Mouse (Mus musculus): ENCODE results near the gene Sost.

Gene Sost

DNA sequence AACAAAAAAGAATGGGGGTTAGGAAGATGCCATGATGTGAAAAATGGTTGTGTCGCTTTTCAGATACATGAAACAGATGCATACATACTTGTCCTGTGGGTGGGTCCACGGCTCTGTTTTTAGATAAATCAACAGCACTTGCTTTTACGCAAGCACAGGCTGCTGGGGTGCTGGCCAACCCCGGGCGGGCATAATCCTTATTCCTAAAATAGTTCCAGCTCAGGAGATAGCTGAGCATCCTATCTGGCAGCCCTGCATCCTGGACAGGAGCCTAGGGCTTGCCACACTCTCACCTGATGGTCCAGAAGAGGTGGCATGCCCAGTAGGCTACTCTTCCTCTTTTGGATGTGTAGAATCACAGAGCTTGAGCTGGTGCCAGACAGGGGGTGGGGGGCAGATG is 16.8 kb downstream of the Sost start:
- in situ Hi-C loops (cut with MboI, MseI) = no loop called here

- in situ Hi-C loops (cut with MboI, MseI) = no loop called here
These were observed 20.3 kb downstream of the Sost start for GRCm38 (mm10) chr11:101946525-101946924.

- in situ Hi-C loops (cut with MboI, MseI) = no loop called here
These were observed 23.8 kb downstream of the Sost start for GRCm38 (mm10) chr11:101943055-101943454.

GRCm38 (mm10) chr11:101937108-101937507 is 29.7 kb downstream of the Sost start:
- in situ Hi-C loops (cut with MboI, MseI) = no loop called here

DNA sequence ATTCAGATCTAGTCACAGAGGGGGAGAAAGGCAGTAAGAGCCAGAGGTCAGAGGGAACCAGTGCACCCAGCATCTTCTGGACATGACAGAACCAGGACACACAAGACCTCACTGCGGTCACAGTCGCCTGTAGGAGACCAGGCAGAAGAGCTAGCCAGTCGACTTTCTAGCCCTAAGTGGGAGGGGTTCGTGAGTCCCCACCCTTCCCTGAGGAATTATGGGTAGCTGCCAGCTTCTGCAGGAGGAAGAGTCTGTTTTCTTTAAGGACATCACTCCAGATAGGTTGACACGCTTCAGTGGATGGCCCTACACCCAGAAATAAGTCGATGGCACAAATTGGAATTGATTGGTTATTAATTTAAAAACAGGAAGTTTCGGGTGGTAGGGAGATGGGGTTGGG is 30.4 kb downstream of the Sost start:
- in situ Hi-C loops (cut with MboI, MseI) = no loop called here

- in situ Hi-C loops (cut with MboI, MseI) = no loop called here
These were observed 31.1 kb downstream of the Sost start for GRCm38 (mm10) chr11:101935743-101936142.

- in situ Hi-C loops (cut with MboI, MseI) = no loop called here
These were observed 34.8 kb downstream of the Sost start for GRCm38 (mm10) chr11:101931978-101932377.

- in situ Hi-C loops (cut with MboI, MseI) = no loop called here
These were observed 38.6 kb downstream of the Sost start for GRCm38 (mm10) chr11:101928030-101928762.

- in situ Hi-C loops (cut with MboI, MseI) = no loop called here
These were observed 39.7 kb downstream of the Sost start for GRCm38 (mm10) chr11:101926951-101927589.

DNA sequence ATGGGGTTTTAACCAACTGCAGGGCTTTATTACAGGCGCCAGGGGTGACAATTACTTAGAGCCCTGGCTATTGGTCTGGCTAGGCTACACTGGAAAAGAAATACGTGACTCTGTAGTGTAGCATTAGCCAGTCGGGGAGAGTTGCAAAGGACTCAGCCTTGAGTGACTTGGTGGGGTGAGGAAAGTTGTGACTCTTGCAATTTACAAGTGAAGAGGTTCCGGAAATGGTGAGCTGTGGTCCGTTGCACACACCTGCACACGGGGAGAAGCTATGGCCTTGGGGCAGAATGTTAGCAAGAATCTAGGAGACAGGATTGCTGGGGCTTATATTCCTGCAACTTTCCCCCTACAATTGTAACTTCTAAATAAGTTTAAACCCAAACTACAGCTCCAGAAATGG is 41.2 kb downstream of the Sost start:
- in situ Hi-C loops (cut with MboI, MseI) = no loop called here

DNA sequence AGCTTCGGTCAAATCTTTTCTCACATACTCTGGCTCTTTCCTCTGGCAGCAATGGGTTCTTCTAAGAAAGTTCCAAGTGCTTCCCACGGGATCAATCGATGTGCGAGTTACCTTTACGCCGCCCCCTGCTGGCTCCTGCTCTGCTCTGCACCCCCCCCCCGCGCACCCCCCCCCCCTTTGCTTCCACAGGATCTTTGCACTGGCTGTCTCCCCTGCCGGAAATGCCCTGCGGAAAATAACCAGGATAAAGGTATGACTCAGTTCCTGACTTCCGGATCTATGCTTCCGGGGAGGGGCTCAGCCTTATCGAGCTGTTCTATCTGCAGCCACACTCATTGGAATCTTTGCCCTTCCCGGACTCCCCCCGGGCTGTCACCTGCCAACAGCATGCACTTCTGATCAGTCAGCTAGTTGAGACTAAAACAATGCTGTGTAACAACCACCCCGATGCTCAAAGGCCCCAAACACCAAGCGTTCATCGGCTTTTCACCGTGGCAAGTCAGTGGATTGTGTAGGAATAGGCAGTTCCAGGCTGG is 42.3 kb downstream of the Sost start:
- in situ Hi-C loops (cut with MboI, MseI) = loop anchor here (5.0 kb wide), 1 partner anchor 43 kb away; the partner anchor contains the start of gene Sost

DNA sequence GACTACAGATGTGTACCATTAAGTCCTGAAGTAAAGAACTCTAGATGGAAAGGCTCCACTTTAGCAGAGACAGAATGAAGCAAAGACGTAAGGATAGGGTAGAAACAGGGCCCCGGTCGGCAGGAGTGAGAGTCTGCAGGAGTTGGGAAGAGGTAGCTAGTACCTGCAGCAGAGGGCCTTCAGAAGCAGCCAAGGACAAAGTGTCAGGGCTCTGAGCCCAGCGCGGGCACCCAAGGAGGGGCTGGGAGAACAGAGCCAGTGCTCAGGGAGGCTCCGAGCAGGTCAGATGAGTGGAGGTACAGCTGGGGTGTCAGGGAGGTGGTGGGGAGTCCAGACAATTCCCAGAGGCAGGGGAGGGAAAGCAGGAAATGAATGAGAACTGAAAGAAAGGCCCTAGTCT is 42.8 kb downstream of the Sost start:
- in situ Hi-C loops (cut with MboI, MseI) = loop anchor here (5.0 kb wide), 1 partner anchor 43 kb away; the partner anchor contains the start of gene Sost

DNA sequence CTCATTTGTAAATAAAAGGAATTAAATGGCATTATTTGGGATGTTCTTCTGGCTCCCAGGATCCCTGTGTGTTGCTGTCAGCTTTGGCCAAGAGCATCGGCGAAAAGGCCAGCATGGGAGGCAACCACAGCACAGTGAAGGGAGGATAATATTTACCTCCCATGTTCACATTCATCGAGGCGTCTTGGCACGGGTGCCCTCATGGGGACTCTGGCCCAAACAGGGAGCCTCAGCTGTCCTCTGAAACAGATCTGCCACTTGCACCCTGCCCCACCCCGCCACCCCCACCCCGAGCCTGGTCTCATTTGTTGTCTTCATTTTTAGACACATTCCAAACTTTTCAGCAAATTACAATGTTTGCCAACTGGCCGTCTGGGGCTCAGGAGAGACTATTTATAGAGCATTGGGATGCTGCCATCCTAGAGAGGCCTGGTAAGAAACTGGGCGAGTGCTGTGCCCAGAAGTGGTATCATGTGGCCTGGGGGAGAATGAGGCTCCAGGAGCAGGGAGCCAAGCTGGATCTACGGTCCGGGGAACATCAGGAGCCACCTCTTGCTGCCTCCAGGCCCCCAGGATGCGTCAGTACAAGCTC is 45.4 kb downstream of the Sost start:
- in situ Hi-C loops (cut with MboI, MseI) = loop anchor here (5.0 kb wide), 1 partner anchor 46 kb away; the partner anchor contains the start of gene Sost

GRCm38 (mm10) chr11:101919660-101920059 is 47.2 kb downstream of the Sost start:
- in situ Hi-C loops (cut with MboI, MseI) = loop anchor here (5.0 kb wide), 1 partner anchor 48 kb away; the partner anchor contains the start of gene Sost

GRCm38 (mm10) chr11:101918609-101919008 is 48.2 kb downstream of the Sost start:
- in situ Hi-C loops (cut with MboI, MseI) = no loop called here

DNA sequence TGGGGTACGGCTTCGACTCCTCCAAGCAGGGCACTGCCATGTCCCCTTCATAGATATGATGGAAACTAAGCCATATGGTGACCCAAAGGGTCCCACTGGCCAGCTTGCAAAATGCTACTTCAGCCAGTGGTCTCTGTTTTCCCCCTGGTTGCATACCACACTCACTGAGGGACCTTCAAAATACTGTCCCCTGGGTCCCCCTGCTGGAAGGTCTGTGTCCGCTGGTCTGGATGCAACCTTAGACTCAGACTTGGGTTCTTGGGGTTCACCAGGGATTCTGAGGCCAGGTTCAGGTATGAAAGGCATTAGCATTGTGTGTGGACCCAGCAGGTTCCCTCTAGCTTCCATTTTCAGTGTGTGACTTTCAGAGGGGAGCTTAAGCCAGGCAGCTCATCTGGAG is 50.0 kb downstream of the Sost start:
- in situ Hi-C loops (cut with MboI, MseI) = no loop called here

DNA sequence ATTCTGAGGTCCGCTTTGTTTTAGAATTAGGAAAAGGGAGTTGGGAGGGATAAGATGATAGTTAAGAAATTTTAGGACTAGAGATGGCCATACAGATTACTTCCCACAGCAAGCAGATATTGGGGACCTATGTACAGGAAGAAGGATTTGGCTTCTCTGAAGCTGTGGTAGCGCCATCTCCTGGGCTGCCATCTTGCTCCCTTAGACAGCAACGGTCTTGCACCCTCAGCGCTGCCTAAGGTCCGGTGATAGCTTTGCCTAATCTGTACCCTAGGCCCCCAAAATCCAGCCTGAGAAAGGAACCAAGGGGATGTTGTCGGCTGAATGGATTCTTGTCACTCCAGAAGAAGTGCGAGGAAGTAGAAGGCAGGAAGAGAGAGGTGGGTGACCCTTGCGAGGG is 53.2 kb downstream of the Sost start:
- in situ Hi-C loops (cut with MboI, MseI) = loop anchor here (5.0 kb wide), 1 partner anchor 86 kb away; no protein-coding TSS in a partner anchor
